Mouse (Mus musculus): ENCODE measurements around the gene Helq.
A peak's percentile ranks its signal among the peaks of the same experiment; 100 is the strongest.

The Helq gene

DNA sequence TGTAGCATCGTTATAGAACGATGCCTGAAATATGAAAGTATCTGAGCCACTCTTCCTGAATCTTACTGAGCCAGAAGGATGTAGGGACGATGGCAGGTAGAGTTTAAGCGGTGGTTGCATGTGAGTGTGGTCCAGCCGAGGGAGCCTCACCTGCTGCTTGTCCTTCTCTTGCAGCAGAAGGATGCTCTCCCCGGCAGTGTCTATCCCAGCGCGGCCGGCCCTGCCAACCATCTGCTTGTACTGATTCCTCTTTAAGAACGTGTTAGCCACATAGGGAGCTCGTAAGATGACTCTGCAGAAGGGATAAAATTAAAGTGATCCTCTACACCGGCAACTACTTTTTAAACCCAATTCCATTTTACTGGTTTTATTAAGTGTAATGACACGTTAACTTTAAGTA is 19.4 kb downstream of the Helq start:
- no peak for DNase-seq (ENCODE audit: low spot score in 2 of 2)

DNA sequence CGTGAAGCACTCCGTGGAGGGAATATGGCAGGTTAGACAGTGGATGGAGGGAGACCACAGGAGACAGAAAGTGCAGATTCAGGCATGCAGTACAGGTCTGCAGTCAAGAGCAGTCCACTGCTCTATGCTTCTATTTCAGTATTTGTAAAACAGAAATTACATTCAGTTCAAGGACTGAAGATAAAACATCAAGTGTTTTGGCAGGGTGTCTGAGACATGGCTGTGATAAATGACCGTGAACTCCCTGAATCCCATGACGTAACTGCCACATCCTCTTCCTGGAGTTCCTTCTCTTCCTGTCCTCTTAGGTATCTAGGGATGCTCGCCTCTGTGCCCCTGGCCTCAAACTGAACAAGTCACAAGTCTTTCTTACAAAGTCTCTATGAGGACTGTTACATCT is 21.5 kb downstream of the Helq start:
- no peak for DNase-seq (ENCODE audit: low spot score in 2 of 2)

DNA sequence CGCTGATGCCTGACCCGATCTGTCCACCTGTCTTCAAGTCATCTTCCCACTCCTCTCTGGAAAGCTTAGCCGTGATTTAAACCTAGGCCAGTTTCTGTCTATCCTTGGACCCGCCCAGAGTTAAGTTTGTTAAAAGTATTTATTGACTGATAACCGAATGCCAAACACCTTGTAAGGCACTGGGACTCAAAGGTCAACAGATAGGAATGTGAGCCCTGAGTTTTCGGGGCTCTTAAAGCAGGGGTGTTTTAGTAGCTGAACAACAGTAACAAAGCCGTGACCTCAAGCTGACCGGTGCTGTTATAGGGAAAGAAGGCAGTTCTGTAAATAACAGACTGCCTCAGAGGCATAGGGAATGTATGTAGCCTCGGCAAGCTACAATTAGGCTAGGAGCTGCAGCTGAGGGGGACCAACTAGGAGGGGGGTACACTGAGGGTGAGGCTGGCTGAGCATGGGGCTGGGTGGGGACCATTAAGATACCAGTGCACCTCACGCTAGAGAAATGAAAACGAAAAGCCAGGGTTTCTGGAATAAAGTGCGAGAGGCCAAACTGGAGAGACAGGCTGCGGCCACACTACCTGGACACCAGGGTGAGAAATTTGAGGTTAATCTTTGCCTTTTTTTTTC is 22.5 kb downstream of the Helq start:
- DNase-seq (ENCODE audit: low spot score in 2 of 2), result no peak

DNA sequence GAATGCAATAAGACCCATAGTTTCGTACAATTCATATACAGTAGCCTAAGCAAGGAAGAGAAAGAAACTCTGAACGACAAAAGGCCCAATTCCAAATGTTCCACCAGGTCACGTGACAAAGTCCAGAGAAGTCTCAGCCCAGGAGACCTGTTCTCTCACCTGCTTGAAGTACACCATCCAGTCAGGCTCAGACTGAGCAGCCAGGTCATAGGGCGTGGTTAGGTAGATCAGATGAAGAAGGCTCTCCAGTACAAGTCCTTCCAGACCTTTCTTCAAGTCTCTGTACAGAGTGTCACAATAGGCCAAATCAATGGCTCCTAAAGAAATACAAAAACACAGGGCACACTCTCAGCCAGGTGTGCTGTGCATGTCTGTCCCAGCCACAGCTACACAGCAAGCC is 26.8 kb downstream of the Helq start:
- DNase-seq (ENCODE audit: low spot score in 2 of 2), result no peak

DNA sequence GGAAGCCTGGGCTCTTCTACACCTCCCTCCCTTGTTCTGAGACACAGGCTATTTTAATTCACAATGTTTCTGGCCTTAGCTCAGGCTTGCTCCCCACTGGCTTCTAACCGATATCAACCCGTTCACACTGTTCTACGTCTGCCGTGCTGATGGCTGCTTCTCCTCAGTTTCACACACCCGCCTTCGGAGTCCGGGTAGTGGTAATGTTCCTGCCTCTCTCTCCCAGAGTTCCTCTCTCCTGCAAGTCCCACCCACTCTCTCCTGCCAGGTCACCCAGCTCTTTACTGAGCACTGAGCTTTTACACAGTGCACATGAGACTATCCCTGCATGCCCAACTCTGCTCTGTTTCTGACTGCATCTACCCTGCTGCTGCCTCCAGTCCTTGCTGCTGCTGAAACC is 32.4 kb downstream of the Helq start:
- DNase-seq (ENCODE audit: low spot score in 2 of 2), result peak in 1 of 2 experiments; percentile 15

DNA sequence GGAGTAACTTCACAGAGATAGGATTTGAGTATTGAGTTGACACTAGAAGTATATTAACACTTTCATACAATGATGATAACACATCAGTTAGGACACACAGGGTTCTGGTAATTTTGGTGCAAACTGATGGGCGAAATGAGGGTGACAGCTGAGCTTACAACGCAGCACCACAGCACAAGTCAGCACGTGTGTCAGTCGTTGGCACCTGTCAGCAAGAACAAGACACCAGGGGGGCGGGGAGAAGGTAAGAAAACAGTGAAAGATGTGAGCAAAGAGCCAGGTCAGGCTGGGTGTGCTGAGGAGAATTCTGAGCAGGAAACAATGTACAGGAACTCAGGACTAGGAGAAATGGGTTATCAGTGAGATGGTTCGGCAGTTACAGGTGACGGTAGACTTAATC is 36.7 kb downstream of the Helq start:
- DNase-seq (ENCODE audit: low spot score in 2 of 2), result no peak

DNA sequence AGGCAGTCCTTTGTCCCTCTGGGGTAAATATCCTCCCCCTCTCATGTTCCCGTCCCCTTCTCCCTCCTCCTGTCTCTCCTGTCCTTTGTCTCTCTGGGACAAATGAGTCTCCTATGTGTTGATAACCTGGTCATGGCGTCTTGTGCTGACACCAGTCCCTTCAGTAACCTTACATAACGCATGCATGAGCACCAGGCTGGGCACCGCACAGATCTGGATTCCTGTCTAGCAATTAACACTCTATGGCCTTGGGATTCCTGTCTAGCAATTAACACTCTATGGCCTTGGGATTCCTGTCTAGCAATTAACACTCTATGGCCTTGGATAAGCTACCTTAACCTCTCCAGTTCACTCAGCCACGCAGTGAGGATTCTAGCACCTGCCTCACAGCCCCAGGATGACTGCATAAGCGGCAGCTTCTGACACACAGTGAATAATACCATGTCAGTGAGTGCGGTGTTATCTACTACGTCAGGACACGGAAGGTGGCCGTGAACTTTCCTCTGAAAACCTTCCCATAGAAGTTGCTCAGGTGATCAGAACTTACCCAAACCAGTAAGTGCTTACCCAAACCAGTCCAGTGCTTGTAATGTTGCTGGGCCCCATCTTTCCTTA is 38.2 kb downstream of the Helq start:
- DNase-seq (ENCODE audit: low spot score in 2 of 2), result no peak

DNA sequence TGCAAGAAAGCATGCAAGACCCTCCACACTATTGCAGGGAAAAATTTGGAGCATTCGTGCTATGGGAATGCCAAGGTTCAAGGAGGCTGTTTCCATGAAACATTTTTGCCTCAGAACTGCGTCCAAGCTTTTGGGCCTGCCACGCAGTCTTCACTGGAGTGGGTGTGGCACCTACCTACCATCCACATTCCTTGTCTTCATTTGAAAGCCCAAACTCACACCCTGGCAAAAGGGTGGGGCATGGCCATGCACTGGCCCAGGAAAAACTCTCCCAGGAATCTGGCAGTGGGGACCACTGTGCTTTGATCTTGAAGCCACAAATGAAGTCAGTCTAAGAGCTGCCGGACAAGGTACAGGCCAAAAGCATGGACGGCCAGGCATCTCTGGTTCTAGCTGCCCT is 40.3 kb downstream of the Helq start:
- DNase-seq (ENCODE audit: low spot score in 2 of 2), result no peak

DNA sequence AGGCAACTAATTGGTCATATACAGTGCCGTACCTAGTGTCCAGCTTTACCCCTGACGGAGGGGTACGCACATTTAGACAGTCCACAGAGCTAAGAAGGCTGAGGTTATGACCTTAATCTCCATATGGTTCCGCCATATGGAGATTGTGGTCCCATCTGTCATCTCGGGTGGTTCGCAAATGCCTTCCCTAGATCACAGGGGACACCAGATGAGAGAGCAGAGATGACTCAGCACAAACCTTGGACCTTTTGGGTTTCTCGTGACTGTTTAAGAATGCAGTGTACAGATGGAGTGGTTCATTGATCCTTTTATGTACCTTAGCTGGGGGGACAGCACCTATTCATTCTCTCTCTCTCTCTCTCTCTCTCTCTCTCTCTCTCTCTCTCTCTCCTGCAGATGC is 45.0 kb downstream of the Helq start:
- no peak for DNase-seq (ENCODE audit: low spot score in 2 of 2)

DNA sequence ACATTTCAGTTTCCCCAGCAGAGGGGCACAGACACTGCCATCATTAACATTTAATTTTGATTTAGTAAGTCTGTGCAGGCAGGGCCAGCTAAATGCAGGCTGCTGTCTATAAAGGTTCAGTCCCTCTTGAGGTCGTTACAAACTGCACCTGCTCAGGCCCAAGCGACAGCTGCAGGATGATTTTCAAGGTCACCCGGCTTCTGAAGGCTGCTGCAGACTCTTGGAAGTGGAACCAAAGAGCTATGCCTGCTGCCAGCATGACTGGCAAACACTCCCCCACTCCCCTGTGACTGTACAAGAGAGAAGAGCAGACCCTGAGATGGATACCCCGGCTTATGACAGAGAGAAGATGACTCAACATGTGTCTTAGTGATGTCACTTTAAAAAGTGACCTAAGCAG is 46.7 kb downstream of the Helq start:
- DNase-seq (ENCODE audit: low spot score in 2 of 2), result no peak

DNA sequence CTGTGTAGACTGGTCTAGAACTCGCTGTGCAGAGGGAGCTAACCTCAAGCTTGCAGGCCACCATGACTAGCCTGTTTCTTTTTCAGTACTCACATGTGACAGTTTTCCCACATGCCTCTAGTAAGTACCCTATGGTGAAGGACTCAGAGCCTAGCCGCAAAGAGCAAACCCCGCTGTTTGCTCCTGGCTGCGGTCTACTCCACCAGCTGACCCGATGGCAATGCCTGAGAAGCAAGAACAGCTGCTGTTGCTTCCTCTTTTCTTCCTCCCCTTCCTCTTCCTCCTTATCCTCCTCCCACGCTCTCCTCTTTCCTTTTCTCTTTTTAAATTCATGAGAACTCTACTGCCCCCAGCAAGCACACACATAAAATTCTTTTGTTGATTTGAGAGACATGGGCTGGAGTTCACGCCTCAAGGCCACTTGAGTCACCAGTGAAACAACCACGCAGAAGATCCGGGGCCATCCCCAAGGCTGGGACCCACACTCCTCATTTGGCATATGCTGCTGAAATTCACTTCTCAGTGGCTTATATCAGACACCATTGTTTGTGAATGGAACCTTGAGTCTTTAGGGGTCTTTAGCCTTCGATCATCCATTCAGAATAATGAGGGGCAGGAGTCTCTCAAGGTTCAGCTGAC is 47.7 kb downstream of the Helq start:
- no peak for DNase-seq (ENCODE audit: low spot score in 2 of 2)

DNA sequence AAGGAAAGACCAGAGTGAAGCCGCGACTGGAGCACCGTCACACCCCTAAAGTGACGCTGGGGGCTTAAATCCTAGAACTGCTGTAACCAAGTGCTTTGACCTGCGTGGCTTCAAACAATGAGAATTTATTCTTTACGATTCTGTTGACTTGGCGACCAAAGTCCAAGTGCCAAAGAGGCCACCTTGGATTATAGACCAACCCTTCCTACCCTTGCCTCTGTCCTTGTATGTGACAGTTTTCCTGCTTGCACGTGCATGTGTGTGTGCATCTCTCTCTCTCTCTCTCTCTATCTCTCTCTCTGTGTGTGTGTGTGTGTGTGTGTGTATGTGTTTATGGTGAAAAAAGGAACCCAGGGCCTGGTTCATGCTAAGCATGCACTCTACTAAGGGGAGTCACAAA is 59.6 kb downstream of the Helq start:
- DNase-seq (ENCODE audit: low spot score in 2 of 2), result no peak

DNA sequence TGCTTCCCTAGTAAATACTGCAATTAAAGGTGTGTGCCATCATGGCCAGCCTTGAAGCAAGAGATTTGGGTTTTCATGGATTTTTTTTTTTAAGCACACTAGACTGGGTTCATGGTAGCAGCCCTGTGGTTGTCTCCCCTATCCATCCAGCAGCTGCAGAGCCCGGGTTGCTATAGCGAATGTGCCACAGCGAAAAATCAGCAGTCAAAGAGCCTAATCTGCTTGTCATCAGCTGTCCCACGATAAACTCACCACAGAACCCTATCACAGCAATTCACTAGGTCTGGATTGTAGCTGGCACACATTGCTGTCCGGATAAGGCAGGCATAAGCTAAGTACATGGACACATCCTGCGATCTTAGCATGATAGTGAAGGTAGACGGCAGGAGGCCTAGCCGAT is 61.5 kb downstream of the Helq start:
- no peak for DNase-seq (ENCODE audit: low spot score in 2 of 2)

DNA sequence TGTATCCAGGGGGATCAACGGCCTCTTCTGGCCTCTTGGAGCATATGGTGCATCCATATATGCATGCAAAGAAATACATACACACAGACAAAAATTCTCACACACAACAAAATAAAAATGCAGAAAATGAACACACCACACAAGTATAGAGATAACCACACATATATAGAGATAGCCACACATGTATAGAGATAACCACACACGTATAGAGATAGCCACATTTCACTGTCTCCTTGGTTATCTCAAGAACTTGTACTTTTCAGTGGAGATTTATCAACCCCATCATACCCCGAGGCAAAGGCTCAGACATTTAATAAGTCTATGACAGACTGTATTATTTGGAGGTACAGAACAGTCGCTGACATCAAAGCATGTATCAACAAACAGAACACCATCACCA is 63.9 kb downstream of the Helq start:
- DNase-seq (ENCODE audit: low spot score in 2 of 2), result no peak

DNA sequence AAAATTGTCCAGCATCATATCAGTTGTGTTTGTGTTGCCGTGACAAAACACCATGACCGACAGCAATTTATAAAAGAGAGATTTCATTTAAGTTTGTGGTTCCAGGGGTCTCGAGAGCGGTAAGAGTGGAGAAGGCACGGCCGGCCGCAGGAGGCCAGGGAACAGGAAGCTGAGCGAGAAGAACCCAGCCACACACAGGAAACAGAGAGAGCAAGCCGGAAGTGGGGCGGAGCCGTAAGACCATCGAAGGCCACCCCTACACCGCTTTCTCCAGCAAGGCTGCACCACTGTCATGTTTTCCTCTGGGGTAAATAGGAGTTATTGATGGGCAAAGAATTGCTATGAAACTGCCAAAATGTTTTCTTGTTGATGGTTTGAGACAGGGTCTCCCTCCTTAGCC is 69.6 kb downstream of the Helq start:
- no peak for DNase-seq (ENCODE audit: low spot score in 2 of 2)

DNA sequence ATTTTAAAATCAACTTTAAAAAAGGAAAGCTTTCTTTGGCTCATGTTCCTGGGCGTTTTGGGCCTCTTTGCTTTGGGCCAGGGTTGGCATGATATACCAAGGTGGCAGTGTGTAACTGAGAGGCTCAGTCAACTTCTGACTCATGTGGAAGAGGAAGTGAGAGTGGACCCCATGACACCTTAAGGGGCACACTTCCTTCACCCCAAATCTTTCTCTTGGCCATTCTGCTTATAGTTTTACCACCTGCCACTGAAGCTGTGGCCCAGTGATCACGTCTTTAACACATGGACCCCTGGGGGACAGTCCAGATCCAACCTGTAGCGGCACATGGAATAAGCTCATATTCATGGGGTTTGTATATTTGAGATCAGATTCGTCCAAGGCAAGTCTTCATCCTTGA is 72.4 kb downstream of the Helq start:
- no peak for DNase-seq (ENCODE audit: low spot score in 2 of 2)

DNA sequence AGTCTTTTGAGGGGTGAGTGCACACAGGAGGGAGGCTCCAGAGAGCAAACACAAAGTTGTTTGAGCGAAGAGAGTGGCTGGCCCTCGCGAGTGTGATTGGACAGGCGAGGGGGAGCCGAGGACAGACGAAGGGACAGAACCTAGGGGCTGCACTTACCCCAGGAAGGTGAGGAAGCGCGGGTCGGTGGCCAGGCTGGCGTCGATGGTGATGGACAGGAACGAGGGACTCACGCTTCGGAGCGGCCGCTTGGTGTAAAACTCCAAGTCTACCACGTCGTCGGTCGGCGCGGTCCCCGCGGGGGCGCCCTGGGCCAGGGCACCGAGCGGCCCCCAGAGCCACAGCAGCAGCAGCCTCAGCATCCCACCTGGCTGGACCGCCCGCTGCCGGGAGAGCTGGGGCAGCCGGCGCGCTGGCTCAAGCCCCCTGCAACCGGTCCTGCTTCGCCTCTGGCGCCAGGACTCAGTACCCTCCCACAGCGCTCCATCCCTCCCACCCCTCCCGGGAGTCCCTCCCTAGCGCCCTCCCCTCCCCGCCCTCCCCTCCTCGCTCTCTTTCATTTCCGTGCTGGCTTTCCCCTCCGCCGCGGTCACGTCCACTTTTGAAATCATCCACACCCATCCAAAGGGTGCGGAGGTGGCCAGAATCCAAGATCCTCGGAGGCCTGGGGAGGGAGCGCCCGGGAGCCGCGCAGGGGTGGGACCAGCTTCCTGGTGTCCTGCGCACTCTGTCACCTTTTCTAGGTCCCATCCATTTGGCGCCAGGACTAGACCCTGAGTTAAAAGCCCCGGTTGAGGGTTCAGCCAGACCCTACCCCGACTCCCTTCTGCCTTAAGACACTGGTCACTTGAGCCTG is 78.9 kb downstream of the Helq start, which contains the start of gene Hpse:
Gene Hpse, minus strand, starts transcription at position 482 of the 854 bp plus-strand sequence.
- DNase-seq (ENCODE audit: low spot score in 2 of 2), result peak in 1 of 2 experiments; percentile 7

DNA sequence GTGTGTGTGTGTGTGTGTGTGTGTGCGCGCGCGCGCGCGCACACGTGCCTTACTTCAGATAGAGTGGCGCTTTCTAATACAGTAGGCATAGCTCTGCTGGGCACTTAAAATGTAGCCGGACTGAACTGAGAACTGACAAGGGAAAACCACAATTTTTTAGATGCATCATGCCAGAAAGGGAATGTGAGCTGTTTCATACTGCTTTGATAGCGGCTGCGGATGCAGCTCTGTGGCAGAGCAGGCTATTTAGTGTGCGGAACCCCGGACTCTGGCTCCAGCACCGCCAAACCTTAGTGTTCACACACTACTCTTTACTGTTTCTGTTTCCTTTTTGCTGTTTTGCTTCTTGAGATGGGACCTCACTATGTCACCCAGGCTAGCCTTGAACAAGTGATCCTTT is 81.6 kb downstream of the Helq start:
- DNase-seq (ENCODE audit: low spot score in 2 of 2), result no peak

Measured in right cerebral cortex, adult 2 months (tissue).